Mouse (Mus musculus): ENCODE measurements around the gene Dcakd.

- TF ChIP-seq CTCF (IDR thresholded peaks at IDR 0.05; ENCODE audit: insufficient read depth, low read depth, low read length) (no peak), POLR2A (IDR thresholded peaks at IDR 0.05; ENCODE audit: insufficient read depth, low read depth, low read length) (no peak)
Measured at GRCm38 (mm10) chr11:103076581-103076980, 48.4 kb upstream of the Dcakd start.

Data from olfactory bulb, adult 2 months (tissue).